Mouse (Mus musculus): ENCODE results near the gene Prcp.

- TF ChIP-seq GABPA (IDR thresholded peaks at IDR 0.05; ENCODE audit: low read depth, low read length) (no peak), HCFC1 (IDR thresholded peaks at IDR 0.05; ENCODE audit: low read depth, low read length) (peak; percentile 74)
These were observed at the start of gene Prcp, which contains the start of gene Ddias for GRCm38 (mm10) chr7:92874116-92874675.
